Mouse (Mus musculus): ENCODE results near the gene Gm11639.
"Not testable (repeated sequence)": the region's sequence is repeated elsewhere in the genome, so short reads cannot be mapped to it uniquely, and the experiment has no call there.

Gm11639 gene

GRCm38 (mm10) chr11:105112448-105112847 lies 426.9 kb downstream of the Gm11639 start:
- intact Hi-C loops (cut with DNase I) = not testable (repeated sequence)

DNA sequence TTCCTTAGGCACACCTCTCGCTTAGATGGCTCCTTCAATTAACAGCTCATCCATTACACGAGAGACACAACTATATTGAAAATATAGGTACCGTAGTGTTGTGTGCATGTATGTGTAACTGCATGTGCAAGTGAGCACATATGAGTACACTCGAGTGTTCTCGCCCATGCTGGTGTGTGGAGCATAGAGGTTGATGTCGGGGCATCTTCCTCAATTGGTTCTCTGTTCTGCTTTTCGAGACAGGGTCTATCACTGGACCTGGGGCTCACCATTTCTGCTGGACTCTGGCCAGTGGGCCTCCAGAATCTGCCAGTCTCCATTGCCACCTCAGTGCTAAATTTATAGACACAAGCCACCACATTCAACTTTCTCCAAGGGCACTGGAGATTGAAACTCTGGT lies 432.3 kb downstream of the Gm11639 start:
- intact Hi-C loops (cut with DNase I) = no loop called here

- intact Hi-C loops (cut with DNase I) = loop anchor here (10.0 kb wide), 1 partner anchor 114 kb away; no protein-coding TSS in a partner anchor
Observed at GRCm38 (mm10) chr11:105120551-105121061, 435.1 kb downstream of the Gm11639 start.

- intact Hi-C loops (cut with DNase I) = loop anchor here (10.0 kb wide), 1 partner anchor 113 kb away; no protein-coding TSS in a partner anchor
Observed at GRCm38 (mm10) chr11:105121792-105122191, 436.3 kb downstream of the Gm11639 start.

- intact Hi-C loops (cut with DNase I) = loop anchor here (10.0 kb wide), 1 partner anchor 111 kb away; no protein-coding TSS in a partner anchor
Observed at GRCm38 (mm10) chr11:105123986-105124385, 438.5 kb downstream of the Gm11639 start.

DNA sequence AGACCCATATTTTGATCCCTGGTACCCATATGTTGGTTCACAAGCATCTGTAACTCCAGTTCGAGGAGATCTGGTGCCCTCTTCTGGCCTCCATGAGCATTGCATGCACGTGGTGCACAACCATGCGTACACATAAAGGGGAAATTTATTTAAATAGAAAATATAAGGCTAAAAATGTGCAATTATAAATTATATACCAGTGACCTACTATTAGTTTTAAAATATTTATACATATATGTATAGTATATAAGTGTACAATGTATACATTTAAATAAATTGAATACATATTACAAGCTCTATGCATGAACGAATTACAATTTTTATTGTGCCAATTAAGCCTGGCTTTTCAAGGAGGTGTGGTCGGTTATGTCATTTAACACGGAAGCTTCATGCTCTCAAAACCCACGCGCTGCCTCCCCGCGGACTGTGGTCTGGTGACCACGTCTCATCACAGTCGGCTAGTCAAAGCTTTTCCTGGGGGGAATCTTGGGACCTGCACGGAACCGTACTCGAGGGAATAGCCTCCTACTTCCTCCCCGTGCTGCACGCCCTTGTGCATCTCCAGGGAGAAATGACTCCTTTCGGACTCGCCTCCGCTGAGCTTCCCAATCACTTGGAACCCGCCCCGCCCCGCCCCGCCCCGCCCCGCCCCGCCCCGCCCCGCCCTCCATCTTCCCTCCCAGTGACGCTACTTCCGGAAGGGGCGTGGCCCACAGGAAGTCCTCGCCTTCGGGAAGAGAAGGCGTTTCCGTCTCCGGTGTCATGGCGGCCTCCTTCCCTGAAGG lies 440.4 kb downstream of the Gm11639 start, which contains the start of gene Mettl2:
Gene Mettl2, plus strand, starts transcription at position 691 of the 785 bp plus-strand sequence.
- intact Hi-C loops (cut with DNase I) = loop anchor here (5.0 to 10.0 kb wide), 2 partner anchors 56 to 109 kb away; no protein-coding TSS in a partner anchor

GRCm38 (mm10) chr11:105126520-105127029 lies 441.1 kb downstream of the Gm11639 start:
- intact Hi-C loops (cut with DNase I) = loop anchor here (5.0 to 10.0 kb wide), 2 partner anchors 56 to 108 kb away; no protein-coding TSS in a partner anchor

GRCm38 (mm10) chr11:105135692-105136091 lies 450.2 kb downstream of the Gm11639 start:
- intact Hi-C loops (cut with DNase I) = no loop called here

DNA sequence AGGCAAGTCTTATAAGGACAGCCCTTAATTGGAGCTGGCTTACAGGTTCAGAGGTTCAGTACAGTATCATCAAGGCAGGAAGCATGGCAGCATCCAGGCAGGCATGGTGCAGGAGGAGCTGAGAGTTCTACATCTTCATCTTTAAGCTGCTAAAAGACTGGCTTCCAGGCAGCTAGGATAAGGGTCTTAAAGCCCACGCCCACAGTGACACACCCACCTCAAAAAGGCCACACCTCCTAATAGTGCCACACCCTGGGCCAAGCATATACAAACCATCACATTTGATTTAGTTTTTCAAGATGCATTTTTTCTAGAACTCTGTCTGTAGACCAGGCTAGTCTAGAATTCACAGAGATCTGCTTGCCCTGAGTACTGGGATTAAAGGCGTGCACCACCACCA lies 451.7 kb downstream of the Gm11639 start:
- intact Hi-C loops (cut with DNase I) = not testable (repeated sequence)

- intact Hi-C loops (cut with DNase I) = not testable (repeated sequence)
Observed at GRCm38 (mm10) chr11:105140512-105140911, 455.0 kb downstream of the Gm11639 start.

GRCm38 (mm10) chr11:105141115-105141514 lies 455.6 kb downstream of the Gm11639 start:
- intact Hi-C loops (cut with DNase I) = no loop called here

- intact Hi-C loops (cut with DNase I) = no loop called here
Observed at GRCm38 (mm10) chr11:105143564-105143963, 458.1 kb downstream of the Gm11639 start.

- intact Hi-C loops (cut with DNase I) = no loop called here
Observed at GRCm38 (mm10) chr11:105144084-105144483, 458.6 kb downstream of the Gm11639 start.

DNA sequence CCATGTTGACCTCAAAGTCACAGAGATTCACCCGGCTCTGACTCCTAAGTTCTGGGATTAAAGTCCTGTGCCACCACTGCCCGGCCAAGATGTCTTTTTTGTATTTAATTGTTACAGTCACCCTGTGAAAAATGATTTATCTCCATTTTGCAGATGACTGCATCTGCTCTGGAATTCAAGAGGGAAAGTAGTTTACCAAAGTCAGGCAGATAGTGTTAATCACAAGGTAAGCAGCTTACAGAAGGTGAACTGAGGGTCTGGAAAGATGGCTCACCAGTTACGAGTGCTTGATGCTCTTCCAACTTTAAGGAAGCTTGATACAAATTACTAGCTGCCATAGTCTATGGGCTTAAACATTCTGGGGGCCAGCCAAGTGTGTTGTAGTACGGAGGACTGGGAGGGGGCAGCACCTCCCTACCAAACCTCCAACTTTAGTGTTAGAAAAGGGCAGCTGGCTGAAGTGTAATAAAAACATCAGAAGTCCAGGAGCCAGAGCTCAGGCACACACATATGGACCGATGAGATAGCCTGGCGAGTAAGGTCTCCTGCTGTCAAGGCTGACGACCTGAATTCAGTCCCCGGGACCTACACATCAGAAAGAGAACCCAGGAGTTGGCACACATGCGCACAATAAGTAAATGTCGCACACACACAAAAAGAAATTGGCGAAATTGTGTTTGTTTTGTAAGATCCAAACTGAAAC lies 459.2 kb downstream of the Gm11639 start:
- intact Hi-C loops (cut with DNase I) = no loop called here

DNA sequence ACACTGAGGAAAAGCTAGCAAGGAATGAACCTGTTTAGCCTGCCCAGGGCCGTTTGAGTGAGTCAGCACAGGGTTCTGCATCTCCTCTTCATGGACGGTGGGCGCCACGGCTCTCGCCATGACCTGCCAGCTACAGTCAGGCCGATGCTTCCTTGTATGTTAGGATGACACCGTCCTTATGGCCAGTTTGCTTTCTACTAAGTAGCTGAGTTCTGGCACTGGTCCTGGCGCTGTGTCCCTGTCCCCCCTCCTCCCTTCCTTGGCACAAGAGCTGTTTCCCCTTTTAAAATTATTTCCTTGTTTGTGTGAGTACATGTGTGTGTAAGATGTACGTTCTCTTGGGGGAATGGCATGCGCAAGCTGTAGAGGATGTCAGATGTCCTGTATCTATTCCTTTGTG lies 459.7 kb downstream of the Gm11639 start:
- intact Hi-C loops (cut with DNase I) = no loop called here

DNA sequence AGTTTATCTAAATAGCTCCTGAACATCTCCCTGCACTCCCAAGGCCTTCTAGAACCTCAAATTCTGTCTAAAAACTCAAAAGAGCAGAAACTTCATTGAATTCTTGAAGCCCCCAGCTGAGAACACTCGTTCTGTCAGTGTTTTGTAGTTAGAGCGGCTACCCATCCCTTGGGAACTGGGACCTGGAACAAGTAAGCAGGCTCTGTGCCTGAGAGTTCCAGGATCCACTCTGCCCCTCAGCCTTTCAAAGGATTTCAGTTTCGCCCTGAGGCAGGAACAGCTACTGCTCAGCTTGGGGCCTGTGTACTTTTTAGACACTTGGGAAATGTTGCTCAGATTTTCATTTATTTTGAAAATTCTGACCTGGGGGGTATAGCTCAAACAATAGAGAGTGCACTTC lies 461.1 kb downstream of the Gm11639 start, which contains the start of gene Gm10842:
Gene Gm10842, plus strand, starts transcription at position 301 of the 400 bp plus-strand sequence.
- intact Hi-C loops (cut with DNase I) = no loop called here

DNA sequence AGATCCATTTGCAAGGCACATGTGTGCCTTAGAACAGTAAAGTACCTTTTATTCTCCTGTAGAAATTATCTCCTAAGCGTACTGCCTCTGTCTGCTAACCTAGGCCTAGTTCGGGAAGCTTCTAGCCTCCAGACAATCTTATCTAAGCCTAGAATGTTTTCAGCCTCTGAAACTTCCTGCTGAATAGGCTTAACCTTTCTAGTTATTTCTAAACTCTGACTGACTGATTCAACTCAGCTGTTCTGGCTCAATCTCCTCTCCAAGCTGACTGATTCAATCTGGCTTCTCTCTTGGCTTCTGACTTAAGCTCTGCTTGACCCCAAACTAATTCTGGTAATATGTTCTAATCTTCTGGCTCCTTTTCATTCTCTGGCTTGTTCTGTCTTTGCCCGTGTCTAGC lies 463.8 kb downstream of the Gm11639 start:
- intact Hi-C loops (cut with DNase I) = no loop called here

GRCm38 (mm10) chr11:105149766-105150165 lies 464.3 kb downstream of the Gm11639 start:
- intact Hi-C loops (cut with DNase I) = no loop called here

- intact Hi-C loops (cut with DNase I) = no loop called here
Observed at GRCm38 (mm10) chr11:105150691-105151090, 465.2 kb downstream of the Gm11639 start.

DNA sequence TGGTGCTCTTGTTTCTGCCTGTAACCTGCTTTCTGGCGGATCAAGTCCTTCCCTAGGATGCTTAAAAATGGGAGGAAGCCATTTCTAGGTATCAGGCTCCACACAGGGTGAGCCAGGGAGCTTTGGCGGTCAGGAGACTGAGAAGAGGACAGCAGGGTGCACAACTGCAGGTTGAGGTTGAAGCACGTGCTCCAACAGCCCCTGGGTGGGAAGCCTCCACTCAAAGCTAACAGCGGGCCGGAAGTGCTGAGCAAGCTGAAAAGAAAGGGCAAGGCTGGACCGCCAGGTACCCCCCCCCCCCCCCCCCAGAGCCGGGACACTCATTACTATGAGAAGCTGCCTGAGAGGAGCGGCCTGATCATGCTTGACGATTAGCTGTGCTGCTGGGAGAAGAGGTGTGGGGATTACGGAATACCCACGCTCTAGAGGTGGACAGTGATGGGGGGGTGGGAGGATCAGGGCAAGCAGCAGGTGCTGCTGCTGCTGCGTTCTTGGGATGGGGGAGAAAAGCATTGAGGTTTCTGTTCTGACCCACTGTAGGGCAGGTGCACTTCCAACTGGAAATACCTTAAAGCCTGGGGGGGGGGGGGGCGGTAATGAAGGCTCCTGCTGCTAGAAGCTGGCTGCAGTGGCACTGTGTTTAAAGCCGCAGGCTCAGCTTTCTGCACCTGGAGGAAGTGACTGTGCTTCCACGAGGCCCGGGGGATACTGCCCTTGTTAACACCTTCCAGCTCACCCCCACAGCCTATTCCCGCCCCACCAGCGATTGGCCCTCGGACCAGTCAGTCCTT lies 465.9 kb downstream of the Gm11639 start:
- intact Hi-C loops (cut with DNase I) = no loop called here

GRCm38 (mm10) chr11:105152017-105152300 lies 466.5 kb downstream of the Gm11639 start:
- intact Hi-C loops (cut with DNase I) = no loop called here
